Mouse (Mus musculus) lung, adult 18-20 months (tissue): ENCODE results near the gene Aldh8a1.
A peak's percentile ranks its signal among the peaks of the same experiment; 100 is the strongest.

ENCODE experiments used
- DNase-seq, 2 experiments: peaks; one replicate each; pipeline ENCODE4 v3.0.0; 2022; ENCODE audit warnings: mixed read lengths in 2 of 2

Gene Aldh8a1

GRCm38 (mm10) chr10:21376682-21377473 is at the start of gene Aldh8a1:
Aldh8a1 (plus strand) TSS chr10:21377291.
- DNase-seq, result no peak

- DNase-seq, result peak in 1 of 2 experiments; percentile 7
These were observed 49.4 kb upstream of the Aldh8a1 start for GRCm38 (mm10) chr10:21327605-21328135.

- no peak for DNase-seq
These were observed 42.6 kb upstream of the Aldh8a1 start for GRCm38 (mm10) chr10:21334349-21335105.

DNA sequence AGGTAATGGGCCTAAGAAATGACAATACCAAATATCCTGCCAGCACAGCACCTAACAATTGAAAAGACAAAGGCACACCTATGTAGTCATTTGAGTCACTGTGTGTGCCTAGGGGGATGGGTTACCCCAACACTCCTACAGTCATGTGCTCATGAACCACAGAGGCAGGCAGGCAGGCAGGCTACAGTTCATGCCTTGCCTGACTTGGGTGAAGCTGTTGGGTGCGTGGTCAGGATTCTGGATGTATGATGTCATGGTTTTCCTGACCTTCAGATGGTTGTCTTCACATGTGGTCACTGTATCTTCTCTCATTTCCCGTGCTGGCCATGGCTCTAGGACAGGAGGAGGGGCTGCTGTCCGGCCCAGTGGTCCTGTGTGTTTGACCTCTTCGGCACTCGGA is 41.6 kb upstream of the Aldh8a1 start:
- DNase-seq, result no peak

- DNase-seq, result no peak
These were observed 39.9 kb upstream of the Aldh8a1 start for GRCm38 (mm10) chr10:21337191-21337590.

GRCm38 (mm10) chr10:21341706-21342105 is 35.4 kb upstream of the Aldh8a1 start:
- DNase-seq, result no peak

DNA sequence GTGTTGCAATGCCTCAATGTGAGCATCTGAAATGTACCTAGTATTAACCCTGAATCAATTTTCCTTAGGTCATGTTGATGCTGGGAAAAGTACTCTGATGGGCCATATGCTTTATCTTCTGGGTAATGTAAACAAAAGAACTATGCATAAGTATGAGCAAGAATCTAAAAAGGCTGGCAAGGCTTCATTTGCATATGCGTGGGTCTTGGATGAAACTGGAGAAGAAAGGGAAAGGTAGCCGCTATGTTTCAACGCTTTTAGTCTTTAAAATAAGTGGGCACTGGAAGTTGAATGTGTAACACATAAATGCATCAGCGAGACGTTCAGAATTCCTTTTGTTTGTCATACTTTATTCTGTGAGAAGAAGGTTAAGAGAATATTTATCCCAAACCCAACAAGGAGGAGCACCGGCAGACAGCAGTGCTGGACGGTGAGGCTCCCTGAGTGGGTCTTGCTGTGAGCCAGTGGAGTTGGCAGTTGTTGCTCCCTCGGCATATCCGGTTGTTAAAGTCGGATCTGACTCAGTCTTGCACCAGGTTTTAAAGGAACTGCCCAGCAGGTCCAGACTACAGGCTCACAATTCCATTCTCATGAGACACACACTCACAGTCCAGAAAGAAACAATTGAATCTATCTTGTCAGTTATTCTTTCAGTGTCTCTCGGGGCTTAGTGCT is 34.6 kb upstream of the Aldh8a1 start:
- DNase-seq, result no peak

DNA sequence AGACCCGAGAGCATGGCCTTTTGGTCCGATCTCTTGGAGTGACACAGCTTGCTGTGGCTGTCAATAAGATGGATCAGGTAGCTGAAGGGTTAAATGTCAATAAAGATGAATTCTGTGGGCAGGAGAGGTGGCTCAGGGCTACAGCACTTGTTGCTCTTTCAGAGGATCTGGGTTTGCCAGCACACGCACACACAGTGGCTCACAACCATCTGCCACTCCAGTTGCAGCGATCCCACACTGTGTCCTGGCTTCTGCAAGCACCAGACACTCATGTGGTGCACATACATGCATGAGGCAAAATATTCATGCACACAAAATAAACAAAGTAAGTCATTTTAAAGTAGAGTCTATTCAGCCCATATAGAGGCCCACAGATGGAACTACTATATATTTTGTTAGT is 29.8 kb upstream of the Aldh8a1 start:
- DNase-seq, result no peak

DNA sequence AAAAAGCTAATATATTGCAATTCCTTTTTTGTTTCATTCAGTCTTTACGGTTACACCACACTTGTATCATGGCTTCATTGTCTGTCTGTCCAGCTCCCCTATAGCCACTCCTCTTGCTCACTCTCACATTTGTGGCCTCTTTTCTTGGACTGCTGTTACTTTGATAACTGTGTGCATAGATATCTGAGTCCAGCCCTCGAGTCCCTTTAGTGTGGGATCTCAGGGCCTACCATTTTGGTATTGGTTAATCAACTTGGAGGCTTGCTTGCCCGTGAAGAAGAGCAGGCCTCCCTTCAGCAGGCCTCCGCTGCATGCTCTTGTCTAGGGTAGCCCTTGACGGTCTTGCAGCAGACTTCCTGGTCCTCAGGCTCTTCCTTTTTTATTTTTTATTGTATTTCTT is 27.6 kb upstream of the Aldh8a1 start:
- no peak for DNase-seq

DNA sequence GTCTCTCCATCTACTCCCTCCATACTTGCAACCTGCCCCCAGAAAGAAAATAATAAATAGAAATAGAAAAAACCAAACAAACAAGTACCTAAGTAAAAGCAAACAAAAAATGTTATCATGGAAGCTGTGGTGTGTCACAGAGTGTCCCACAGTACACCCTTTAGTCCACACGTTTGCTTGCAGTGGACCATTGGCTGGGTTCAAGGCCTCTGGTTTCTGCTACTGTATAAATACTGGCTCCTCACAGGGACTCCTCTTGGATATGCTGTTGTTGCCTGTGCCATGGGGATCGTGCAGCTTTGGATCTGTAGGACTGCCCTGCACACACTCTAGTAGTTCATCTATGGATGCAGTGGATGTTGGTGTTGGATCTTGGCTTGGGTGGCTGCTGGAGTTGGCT is 27.1 kb upstream of the Aldh8a1 start:
- DNase-seq, result no peak

GRCm38 (mm10) chr10:21350531-21351515 is 26.3 kb upstream of the Aldh8a1 start:
- no peak for DNase-seq

- DNase-seq, result no peak
These were observed 25.3 kb upstream of the Aldh8a1 start for GRCm38 (mm10) chr10:21351766-21352165.

DNA sequence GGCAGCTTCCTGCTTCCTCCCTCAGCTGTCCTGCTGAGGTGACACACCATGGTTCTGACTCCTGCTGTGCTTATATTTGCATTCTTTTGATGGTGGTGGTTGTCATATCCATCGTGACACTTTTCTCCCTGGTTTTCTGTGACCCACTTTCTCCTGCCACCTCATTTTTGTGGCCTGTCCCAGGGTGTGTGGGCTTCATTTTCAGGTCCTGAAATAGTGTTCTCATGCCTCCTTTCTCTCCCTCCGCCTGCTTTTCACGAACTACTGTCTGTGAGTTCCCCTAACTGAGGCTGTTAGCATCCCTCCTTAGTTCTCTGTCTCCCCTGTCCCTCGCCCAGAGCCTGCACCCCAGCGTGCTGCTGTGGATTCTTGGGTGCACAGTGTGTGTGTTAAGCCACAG is 23.2 kb upstream of the Aldh8a1 start:
- DNase-seq, result no peak

GRCm38 (mm10) chr10:21354506-21354905 is 22.6 kb upstream of the Aldh8a1 start:
- no peak for DNase-seq

GRCm38 (mm10) chr10:21357986-21358385 is 19.1 kb upstream of the Aldh8a1 start:
- no peak for DNase-seq

- no peak for DNase-seq
These were observed 18.0 kb upstream of the Aldh8a1 start for GRCm38 (mm10) chr10:21359086-21359485.

DNA sequence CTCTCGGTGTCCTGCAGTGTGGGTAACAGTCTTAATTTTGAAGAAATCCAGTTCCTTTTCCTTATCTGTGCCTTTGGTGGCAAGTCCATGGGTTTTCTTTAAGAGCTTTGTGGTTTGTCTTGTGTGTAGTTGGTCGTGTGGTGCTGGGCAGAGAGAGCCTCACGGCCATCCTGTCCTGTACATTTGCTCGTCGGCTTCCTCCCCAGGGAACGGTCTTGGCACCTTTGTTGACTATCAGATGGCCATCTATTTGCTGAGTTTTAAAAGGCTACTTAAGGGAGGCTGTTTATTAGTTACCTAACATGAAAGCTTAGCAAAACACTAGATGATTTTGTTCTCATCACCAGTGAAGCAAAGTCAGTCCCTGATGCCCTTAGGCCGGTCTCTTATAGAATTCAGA is 15.2 kb upstream of the Aldh8a1 start:
- no peak for DNase-seq

- DNase-seq, result no peak
These were observed 13.8 kb upstream of the Aldh8a1 start for GRCm38 (mm10) chr10:21363297-21363696.

GRCm38 (mm10) chr10:21364946-21365345 is 12.1 kb upstream of the Aldh8a1 start:
- DNase-seq, result no peak

DNA sequence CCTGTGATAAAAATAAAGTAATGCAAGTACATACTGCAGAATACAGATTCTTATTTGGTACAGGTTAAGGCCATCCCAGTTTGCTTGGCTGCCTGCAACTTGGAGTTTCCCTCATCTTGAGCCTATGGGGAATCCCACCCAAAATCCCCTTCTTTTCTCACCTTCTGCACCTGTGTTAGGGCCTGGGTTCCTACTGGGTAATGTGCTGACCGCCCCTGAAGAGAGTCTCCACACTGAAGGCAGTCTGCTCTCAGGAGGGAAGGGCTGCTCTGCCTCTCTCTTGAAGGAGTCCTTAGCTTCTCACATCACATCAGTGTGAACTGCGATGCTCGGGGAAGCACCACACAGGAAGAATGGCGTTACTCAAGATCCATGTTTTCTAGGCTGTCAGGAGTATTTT is 11.2 kb upstream of the Aldh8a1 start:
- DNase-seq, result no peak

DNA sequence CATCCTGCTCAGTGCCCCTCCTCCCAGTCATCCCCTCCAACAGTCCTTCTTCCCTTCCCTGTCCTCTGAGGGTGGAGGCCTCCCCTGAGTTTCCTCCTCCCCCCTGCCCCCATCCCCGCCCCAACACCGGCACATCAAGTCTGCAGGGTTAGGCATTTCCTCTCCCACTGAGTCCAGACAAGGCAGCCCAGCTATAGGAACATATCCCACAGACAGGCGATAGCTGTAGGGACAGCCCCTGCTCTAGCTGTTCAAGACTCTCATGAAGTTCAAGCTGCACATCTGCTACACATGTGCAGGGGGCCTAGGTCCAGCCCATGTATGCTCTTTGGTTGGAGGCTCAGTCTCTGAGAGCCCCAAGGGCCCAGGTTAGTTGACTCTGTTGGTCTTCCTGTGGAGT is 10.6 kb upstream of the Aldh8a1 start:
- DNase-seq, result no peak

- no peak for DNase-seq
These were observed 9.6 kb upstream of the Aldh8a1 start for GRCm38 (mm10) chr10:21367481-21367880.
